Mouse (Mus musculus) embryo, embryonic 10 days (tissue): ENCODE results near the gene Camk1d.
"Not testable (repeated sequence)": the region's sequence is repeated elsewhere in the genome, so short reads cannot be mapped to it uniquely, and the experiment has no call there.

Source experiments
- DNase-seq: peaks from one replicate; pipeline ENCODE4 v3.0.0-alpha.2; 2015; ENCODE audit warnings: low spot score

Gene Camk1d

DNA sequence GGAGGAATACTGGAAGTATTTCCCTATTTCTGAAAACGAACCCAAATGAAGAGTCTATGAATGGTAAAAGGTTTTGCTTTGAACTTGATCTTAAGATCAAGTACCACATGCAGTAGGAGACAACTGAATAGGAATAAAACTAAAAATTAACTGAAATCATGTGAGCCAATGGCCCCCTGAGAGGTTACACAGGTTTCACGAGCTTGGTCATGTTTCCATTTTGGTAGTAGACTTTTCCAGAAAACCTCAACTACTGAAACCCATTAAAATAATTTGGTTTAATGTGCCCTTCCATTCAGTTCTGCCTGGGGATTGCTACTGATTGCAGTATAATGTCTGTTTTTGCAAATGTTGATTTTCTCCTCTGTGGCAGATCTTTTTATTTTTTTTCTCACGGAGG is 316.8 kb downstream of the Camk1d start:
- DNase-seq, result no peak

DNA sequence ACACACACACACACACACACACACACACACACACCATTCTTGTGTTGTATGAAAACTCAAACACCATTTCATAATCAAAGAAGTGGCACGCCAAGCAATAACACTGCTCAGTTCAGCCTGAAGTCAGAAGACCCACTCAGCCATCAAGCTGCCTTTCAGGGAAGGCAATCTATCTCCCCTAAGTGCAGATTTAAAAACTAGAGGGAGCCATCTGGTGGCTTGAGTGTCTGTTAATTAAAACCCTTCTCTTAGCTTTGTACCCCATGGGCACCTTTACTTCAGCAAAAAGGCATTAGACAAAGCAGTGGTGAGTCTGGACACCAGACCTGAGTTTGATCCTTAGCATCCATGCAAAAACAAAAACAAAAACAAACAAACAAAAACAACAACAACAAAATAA is 317.9 kb downstream of the Camk1d start:
- peak; percentile 16 for DNase-seq

DNA sequence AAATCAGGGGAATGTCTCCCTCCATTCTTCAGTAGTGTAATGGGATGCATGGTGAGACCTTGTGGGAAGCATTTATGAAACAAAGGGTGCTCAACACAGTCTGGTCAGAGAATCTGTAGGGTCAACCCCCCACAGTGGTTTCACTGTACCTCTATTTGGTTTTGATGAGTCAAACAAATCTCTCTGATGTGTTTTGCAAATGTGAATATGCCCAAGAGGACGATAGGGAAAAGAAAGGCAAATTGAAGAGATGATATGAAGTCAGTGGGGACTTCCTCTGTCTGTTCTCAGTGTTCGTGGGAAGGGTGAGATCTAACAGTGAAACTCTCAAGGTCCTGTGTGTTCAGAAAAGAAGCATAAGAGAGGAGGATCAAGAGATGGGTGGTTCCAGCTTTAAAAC is 318.4 kb downstream of the Camk1d start:
- no peak for DNase-seq

- no peak for DNase-seq
Observed at GRCm38 (mm10) chr2:5392921-5393320, 321.4 kb downstream of the Camk1d start.

- DNase-seq, result no peak
Observed at GRCm38 (mm10) chr2:5392470-5392869, 321.8 kb downstream of the Camk1d start.

DNA sequence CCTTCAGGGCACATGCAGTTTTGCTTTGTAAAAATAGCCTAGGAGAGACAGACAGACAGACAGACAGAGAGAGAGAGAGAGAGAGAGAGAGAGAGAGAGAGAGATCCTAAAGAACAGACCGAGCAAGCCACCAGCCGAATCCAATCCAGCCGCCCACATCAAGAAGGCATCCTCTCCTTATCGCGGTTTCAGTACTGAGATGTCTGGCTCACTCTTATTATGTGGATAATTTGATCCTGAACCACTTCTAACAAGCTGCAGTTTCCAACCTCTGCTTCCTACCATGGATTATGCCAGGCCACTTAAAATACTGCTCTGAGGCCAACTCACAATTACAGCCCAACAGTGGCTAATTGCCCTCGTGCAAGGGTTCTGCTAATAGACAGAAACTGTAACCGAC is 325.9 kb downstream of the Camk1d start:
- no peak for DNase-seq

DNA sequence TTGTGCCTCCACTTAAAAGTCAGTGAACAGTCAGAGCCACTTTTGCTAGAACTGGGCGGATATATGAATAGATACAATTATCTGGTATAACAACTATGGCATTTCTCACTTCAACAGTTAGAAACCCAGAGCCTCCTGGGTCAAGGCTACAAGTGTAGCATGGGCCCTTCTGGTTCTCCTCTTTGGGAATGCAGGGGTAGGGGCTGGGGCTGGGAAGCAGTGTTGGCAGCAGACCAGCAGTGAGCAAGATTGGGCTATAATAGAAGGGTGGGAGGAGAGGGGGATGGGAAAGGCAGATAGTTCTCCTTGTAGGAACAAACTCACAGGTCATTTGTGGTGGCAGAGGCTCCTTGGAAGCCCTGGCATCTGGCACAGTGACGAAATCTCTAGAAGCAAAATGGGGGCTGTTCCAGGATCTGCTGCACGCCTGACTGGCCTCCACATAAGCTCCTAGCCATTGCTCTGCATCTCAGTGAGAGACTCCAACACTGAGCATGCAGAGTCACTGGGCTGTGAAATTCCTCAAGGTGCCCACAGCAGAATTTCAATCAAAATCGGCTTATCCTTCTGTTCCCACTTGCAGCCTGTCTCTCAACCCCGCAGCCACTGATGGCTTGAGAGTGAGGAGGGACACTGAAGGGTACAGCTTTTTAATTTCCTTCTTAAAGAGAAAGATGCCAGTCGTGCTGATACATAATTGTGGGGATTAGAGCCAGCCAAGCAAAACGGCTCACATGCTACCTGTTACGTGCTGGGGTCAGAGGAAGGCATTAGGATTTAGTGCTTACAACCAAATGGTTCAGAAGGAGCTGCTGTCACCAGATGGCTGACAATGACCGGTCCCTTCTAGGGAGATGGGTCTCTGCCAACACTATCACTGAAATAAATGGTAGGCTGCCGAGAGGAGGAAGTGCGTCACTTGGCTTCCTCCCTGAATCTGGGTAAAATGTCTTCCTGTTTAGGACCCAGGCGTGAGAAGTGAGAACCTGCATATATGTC is 332.3 kb downstream of the Camk1d start:
- DNase-seq, result peak; percentile 10

DNA sequence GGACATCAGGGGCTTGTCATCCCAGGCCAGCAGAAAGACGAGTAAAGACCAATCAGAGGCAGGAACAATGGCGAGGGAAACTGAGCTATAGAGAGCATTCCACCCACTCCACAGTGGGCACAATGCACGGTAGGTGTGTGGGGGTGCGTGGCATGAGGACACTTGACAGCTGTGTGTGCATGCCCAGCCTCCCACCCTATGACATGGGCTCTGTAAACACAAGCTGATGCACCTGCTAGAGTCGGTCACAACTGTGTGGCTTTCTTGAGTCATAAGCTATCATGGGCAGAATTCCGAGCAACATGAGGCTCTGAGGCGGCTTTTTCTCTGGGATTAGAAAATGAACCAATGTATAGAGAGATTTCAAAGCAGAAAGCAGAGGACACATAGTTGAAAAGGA is 333.3 kb downstream of the Camk1d start:
- no peak for DNase-seq

DNA sequence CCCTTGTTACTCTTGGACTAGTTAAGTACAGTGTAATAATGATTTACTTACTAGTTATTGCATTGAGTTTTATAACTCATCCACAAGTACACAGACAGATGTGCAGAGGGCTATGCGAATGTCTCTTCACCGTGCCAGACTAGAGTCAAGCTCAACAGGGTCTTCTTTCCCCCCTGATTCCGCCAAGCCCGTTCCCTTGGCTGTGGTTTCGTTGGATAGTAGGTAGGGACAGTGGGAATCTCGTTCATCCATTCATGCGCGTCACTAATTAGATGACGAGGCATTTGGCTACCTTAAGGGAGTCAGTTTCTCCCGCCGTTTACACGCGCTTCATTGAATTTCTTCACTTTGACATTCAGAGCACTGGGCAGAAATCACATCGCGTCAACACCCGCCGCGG is 335.4 kb downstream of the Camk1d start:
- DNase-seq, result not testable (repeated sequence)

GRCm38 (mm10) chr2:5378066-5378672 is 336.1 kb downstream of the Camk1d start:
- DNase-seq, result no peak

GRCm38 (mm10) chr2:5372886-5373429 is 341.4 kb downstream of the Camk1d start:
- no peak for DNase-seq

- DNase-seq, result no peak
Observed at GRCm38 (mm10) chr2:5371316-5371715, 343.0 kb downstream of the Camk1d start.

GRCm38 (mm10) chr2:5370591-5370990 is 343.7 kb downstream of the Camk1d start:
- no peak for DNase-seq

DNA sequence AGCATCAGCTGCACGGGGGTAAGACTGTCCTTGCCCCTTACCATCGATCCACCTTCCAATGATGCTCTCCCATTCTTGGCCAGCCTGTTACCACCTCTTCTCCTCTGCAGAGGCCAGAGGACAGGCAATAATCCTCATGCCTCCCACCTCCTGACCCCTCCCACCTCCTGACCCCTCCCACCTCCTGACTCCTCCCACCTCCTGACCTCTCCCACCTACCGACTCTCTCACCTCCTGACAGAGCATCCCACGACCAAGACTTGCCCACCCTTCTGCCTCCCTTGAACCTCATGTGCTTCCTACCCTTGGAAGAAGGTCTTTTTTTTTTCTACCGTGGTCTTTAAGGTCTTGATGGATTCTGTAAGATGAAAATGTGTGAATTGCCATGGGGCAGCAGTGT is 350.5 kb downstream of the Camk1d start:
- DNase-seq, result no peak

- DNase-seq, result no peak
Observed at GRCm38 (mm10) chr2:5358049-5358448, 356.3 kb downstream of the Camk1d start.

DNA sequence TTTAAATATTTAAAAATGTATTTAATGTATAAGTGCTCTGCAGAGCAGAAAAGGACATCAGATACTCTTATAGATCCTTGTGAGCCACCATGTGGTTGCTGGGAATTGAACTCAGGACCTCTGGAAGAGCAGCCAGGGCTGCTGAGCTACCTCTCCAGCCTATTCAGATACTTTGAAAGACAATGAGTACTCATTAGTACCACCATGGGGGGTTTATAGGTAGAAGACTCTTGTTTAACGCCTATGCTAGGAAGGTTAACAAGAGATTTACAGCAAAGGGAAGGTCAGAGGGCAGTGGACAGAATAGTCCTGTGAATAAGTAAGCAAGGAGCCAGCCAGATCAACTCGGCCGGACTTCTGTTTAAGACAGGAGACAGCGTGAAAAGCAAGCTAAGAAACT is 357.3 kb downstream of the Camk1d start:
- DNase-seq, result no peak

GRCm38 (mm10) chr2:5352821-5353522 is 361.3 kb downstream of the Camk1d start:
- no peak for DNase-seq

DNA sequence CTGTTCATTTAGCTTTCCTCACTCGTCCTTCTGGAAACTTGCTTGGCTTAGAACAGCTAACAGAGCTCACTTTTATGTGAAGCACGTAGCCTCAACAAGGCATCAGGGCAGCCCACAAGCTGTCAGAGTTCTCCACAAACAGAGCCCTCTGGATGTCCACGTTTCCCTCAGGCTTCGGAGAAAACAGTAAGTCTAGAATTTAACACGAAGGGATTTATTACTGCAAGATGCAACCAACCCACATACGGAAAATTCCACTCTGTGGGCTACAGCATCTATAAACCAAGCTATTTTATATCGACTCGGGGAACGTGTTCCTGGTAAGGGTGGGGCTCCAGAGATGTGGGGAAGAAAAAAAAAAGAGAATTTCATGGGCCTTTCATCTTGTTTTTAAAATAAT is 369.0 kb downstream of the Camk1d start:
- DNase-seq, result no peak

DNA sequence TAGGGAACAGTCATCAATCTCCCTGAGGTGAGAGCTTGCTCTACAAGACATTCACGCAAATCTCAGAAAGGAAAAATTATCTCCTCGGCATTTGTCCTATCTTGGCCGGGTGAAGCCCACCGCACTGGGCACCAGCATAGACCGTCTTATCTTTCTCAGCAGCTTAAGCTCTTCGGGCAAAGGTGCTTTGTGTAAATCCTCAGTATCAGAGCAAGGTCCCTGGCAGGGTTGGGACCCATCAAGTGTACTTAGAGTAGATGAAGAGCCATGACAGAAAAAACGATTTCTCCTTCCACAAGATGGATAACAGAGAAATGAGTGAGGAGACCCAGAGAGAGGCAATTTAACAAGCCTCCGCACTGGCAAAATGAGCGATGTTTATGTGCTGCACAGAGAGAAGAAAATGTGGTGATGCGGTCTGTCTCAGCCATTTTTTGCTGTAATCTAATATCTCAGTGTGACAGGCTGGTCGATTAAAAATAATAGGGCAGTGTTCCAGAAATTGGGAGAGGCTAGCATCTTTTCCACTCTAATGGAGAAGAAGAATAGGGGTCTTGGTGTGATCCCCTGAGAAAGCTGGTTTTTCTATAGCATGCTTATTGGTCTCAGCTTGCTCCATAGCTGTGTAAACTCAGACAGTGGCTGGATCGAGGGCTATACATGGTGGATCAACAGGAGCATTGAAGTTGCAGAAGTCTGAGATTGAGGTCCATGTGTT is 386.6 kb downstream of the Camk1d start:
- DNase-seq, result no peak

DNA sequence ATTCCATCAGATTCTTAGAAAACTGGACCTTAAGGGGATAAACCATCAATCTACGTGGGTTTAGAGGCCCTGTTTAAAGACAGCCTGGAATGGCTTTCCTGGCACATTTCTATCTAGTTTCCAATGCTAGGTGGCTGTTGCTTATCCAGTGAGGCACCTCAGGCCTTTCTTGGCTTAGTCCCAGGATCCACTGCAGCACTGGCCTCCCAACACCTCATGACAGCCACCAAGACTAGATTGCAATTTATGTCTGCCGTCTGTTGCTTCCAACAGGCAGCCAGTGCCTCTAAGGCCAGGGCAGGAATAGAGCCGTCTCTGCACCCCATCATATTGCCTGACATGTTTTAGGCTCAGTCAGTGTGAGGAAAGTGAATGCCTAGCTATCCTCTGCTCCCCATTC is 389.5 kb downstream of the Camk1d start:
- no peak for DNase-seq

GRCm38 (mm10) chr2:5321660-5322295 is 392.5 kb downstream of the Camk1d start:
- no peak for DNase-seq
